Mouse (Mus musculus) T-helper 1 cell (primary cell): ENCODE data around the gene Pla1a.

Source experiments
- in situ Hi-C: fragments of 300-600 bp; cut with MboI, MseI; formaldehyde crosslinking; loops from one replicate; pipeline ENCODE4 v1.15.1; 2025; ENCODE audit warnings: high pct_unique_total_duplicates

The Pla1a gene

GRCm38 (mm10) chr16:38346529-38347325 lies 86.2 kb downstream of the Pla1a start, which contains the start of the genes Cox17 and Gm21987:
TSS of gene Cox17 (plus strand) at chr16:38346991.
TSS of gene Gm21987 (plus strand) at chr16:38347040.
- in situ Hi-C loops = loop anchor here (5.0 kb wide), 1 partner anchor 136 kb away; no protein-coding TSS in a partner anchor
